In genomic region chr3:88849172-88849571, GRCm38 (mm10) we compare ENCODE assay signal across 31 mouse cellular contexts. TPM values are rescaled to one million over a fixed set of nuclear protein-coding genes. Genes with fewer than 3 reads are reported as not detected.
A peak's percentile ranks its signal among the peaks of the same experiment; 100 is the strongest.
DNase-seq lines count a peak whose midpoint lies in the region; ATAC-seq and TF ChIP-seq lines count a peak whose summit lies in the region.
"Had no signal": no experiment of that assay in that cellular context is flagged by ENCODE, and none has a peak within 500 bp of the region (broad histone marks: within the 10 kb centered on the region; RNA-seq: fewer than 3 reads in every experiment).

No protein-coding gene starts in this region.

- no peak for TF ChIP-seq CTCF in intestine, postnatal 0 days (IDR thresholded peaks at IDR 0.05; ENCODE audit: low read depth)

- peaks cover 14% of the 10 kb centered on the region for H3K36me3 ChIP-seq in intestine, postnatal 0 days (ENCODE audit: control insufficient read depth, insufficient read depth)

- intact Hi-C loops in heart, postnatal 10 days (cut with DNase I): no loop called here

- peak; percentile 85 for ATAC-seq in intestine, postnatal 0 days
- ATAC-seq: activated CD4-positive, CD25-positive, alpha-beta regulatory T cell, adult 4 months; CD4-positive, CD25-positive, alpha-beta regulatory T cell, adult 4 months; forebrain, embryonic 13.5 days; forebrain, postnatal 0 days; hindbrain, postnatal 0 days; inflammation-experienced regulatory T-cells, adult 6 months had no signal

- no peaks in the 10 kb centered on the region for H3K9me3 ChIP-seq in intestine, postnatal 0 days (ENCODE audit: control insufficient read depth)
- H3K9me3 ChIP-seq: embryonic facial prominence, embryonic 10.5 days; embryonic facial prominence, embryonic 13.5 days; forebrain, embryonic 10.5 days; forebrain, embryonic 13.5 days; heart, embryonic 10.5 days; heart, embryonic 13.5 days; hindbrain, embryonic 13.5 days had no signal

- peak; percentile 33 for DNase-seq in 416B (ENCODE audit: low read depth)
- DNase-seq in adipocyte (ENCODE audit: low spot score): peak; percentile 50
- DNase-seq in gonadal fat pad, adult 2 months (ENCODE audit: low read depth): peak; percentile 42
- DNase-seq in lung, postnatal 14 days: no peak
- no peak for DNase-seq in heart, postnatal 10 days
- DNase-seq in cerebellum, adult 9-11 months: no peak
- DNase-seq: adrenal gland, postnatal 10 days; adrenal gland, postnatal 36 days; cerebellum, adult 11 months; cerebellum, adult 2 months; cerebellum, postnatal 10 days; cerebellum, postnatal 36 days; embryo, embryonic 11 days; forebrain, postnatal 0 days; gastrocnemius, adult 2 months; gastrocnemius, postnatal 14 days; heart, adult 2 months; kidney, adult 18-20 months had no signal

- H3K4me3 ChIP-seq in intestine, postnatal 0 days (ENCODE audit: low read depth, low read length): no peak overlapping the region
- H3K4me3 ChIP-seq: embryonic facial prominence, embryonic 10.5 days; embryonic facial prominence, embryonic 13.5 days; erythroblast, embryonic 14.5 days; forebrain, embryonic 10.5 days; forebrain, embryonic 13.5 days; gastrocnemius, adult 2 months; heart, adult 2 months; heart, embryonic 10.5 days; heart, embryonic 13.5 days; hindbrain, embryonic 13.5 days had no signal

- no peaks in the 10 kb centered on the region for H3K27me3 ChIP-seq in intestine, postnatal 0 days (replicated peaks; ENCODE audit: control insufficient read depth, insufficient read depth, low read length)
- H3K27me3 ChIP-seq: embryonic facial prominence, embryonic 13.5 days; forebrain, embryonic 13.5 days; heart, embryonic 13.5 days; hindbrain, embryonic 13.5 days had no signal

- H3K4me2 ChIP-seq in intestine, postnatal 0 days (replicated peaks; ENCODE audit: low read depth): no peak overlapping the region
- H3K4me2 ChIP-seq: embryonic facial prominence, embryonic 13.5 days; forebrain, embryonic 13.5 days; heart, embryonic 13.5 days; hindbrain, embryonic 13.5 days had no signal

- H3K4me1 ChIP-seq in intestine, postnatal 0 days (replicated peaks; ENCODE audit: control insufficient read depth, insufficient read depth, low read length): no peaks in the 10 kb centered on the region
- H3K4me1 ChIP-seq: embryonic facial prominence, embryonic 10.5 days; embryonic facial prominence, embryonic 13.5 days; forebrain, embryonic 10.5 days; forebrain, embryonic 13.5 days; heart, embryonic 10.5 days; heart, embryonic 13.5 days; hindbrain, embryonic 13.5 days had no signal

- 44% methylated on average over 4 of the region's 4 CpGs for WGBS in intestine, postnatal 0 days

- H3K9ac ChIP-seq in intestine, postnatal 0 days (ENCODE audit: low read depth, low read length): no peak overlapping the region
- H3K9ac ChIP-seq: embryonic facial prominence, embryonic 13.5 days; forebrain, embryonic 13.5 days; forebrain, postnatal 0 days; heart, embryonic 13.5 days; hindbrain, embryonic 13.5 days had no signal

- peak overlapping the region; percentile 54 for H3K27ac ChIP-seq in intestine, postnatal 0 days (ENCODE audit: low read depth, low read length)
- H3K27ac ChIP-seq: embryonic facial prominence, embryonic 10.5 days; embryonic facial prominence, embryonic 13.5 days; forebrain, embryonic 10.5 days; forebrain, embryonic 13.5 days; gastrocnemius, adult 2 months; heart, adult 2 months; heart, embryonic 10.5 days; heart, embryonic 13.5 days; hindbrain, embryonic 13.5 days; hindbrain, postnatal 0 days had no signal

RNA-seq across cellular contexts. Expression of gene Gon4l, which starts 14.1 kb away (rescaled TPM):
- 13.3 and 14.3 TPM in 2 replicates for polyA plus RNA-seq in gonadal fat pad, adult 2 months (2012; rRNA removed)
- polyA plus RNA-seq in intestine, postnatal 0 days (2015; fragmentation: Nextera tagmentation; extraction: Ambion mirVana): 3.3 and 3.7 TPM in 2 replicates
- total RNA-seq in heart, postnatal 10 days (2021): 10 to 100 TPM; 25.4 to 33.6 TPM

Comparison
In these comparisons a context has a peak if more than half of its experiments do, and no peak if none do; other contexts are left out.
1. DNase-seq: peak in 416B (single experiment), adipocyte (single experiment) and gonadal fat pad, adult 2 months (single experiment); none in lung, postnatal 14 days (single experiment), heart, postnatal 10 days (0 of 2) and cerebellum, adult 9-11 months (single experiment).